Mouse (Mus musculus): ENCODE measurements at regions not wholly inside any gene's neighbourhood (a gene's known extent, or its start where the extent isn't known, plus 50 kb on each side); places are given as distances from the start of the nearest gene placed in this dataset.

DNA sequence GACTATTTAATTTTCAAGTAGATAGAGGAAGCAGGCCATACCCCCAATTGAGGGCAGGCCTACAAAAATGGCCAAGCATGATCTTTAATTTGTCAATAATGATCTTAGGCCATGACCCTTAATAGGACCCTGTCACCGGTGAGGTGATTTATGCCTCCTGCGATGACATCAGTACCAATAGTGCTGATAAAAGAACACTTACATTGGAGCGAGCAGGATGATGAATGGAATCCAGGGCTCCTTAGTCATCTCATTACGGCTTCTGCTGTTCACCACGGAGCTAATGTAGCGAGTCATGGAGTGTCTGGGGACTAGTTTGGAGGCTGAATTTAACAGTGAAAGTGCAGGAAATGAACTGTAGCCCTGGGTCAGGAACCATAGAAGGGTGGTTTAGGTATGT is 308.6 kb downstream of the En1 start:
- H3K9ac ChIP-seq (ENCODE audit: low read length), result no peak overlapping the region
- H3K4me1 ChIP-seq (ENCODE audit: control insufficient read depth, insufficient read depth, low read length), result no peaks in the 10 kb centered on the region
- H3K9me3 ChIP-seq (replicated peaks; ENCODE audit: control insufficient read depth, low read length), result no peaks in the 10 kb centered on the region
- no peak overlapping the region for H3K27ac ChIP-seq (ENCODE audit: low read length)
- H3K36me3 ChIP-seq (ENCODE audit: control insufficient read depth, insufficient read depth), result no peaks in the 10 kb centered on the region
- no peak for ATAC-seq (replicated peaks; ENCODE audit: extremely low read depth, insufficient read depth, low FRiP score)
- no peaks in the 10 kb centered on the region for H3K27me3 ChIP-seq (ENCODE audit: control insufficient read depth, insufficient read depth, low read length)
- no peak overlapping the region for H3K4me2 ChIP-seq (ENCODE audit: low read depth, low read length)
- H3K4me3 ChIP-seq (ENCODE audit: low read length), result no peak overlapping the region
- 48% methylated on average over 6 of the region's 6 CpGs for WGBS

DNA sequence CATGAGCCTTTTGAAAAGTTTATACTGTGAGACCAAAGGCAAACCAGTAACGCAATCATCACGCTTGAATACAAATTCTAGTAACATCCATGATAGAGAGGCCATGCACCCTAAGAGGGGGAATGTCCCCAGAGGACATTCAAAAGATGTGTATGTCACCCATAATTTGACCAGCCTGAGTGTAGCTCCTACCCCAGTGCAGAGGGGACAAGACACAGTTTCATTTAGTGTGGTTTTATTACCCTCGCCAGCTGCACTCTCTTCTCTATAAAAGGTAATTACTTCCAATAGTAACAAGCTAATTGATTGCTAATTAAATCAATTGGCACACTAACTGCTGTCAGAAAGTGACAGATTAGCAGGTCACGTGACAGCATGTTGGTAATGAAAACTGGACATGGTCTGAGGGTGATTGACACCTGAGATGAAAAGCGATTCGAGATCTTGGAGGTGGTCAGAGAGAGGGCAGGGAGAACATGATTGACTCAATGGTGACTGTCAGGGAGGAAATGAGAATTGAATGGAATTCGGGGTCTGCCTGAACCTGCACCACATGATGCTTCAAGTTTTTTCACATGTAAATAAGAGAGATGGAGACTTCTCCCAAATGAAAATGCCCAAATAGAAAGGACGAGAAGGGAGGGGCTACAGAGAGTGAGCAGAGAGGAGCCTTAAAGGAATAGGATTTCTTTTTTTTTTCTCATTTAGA is 309.9 kb downstream of the En1 start:
- no peaks in the 10 kb centered on the region for H3K4me1 ChIP-seq (ENCODE audit: control insufficient read depth, insufficient read depth, low read length)
- H3K27ac ChIP-seq (ENCODE audit: low read length), result no peak overlapping the region
- ATAC-seq (replicated peaks; ENCODE audit: extremely low read depth, insufficient read depth, low FRiP score), result no peak
- H3K36me3 ChIP-seq (ENCODE audit: control insufficient read depth, insufficient read depth), result no peaks in the 10 kb centered on the region
- H3K27me3 ChIP-seq (ENCODE audit: control insufficient read depth, insufficient read depth, low read length), result no peaks in the 10 kb centered on the region
- no peaks in the 10 kb centered on the region for H3K9me3 ChIP-seq (replicated peaks; ENCODE audit: control insufficient read depth, low read length)
- no peak overlapping the region for H3K4me2 ChIP-seq (ENCODE audit: low read depth, low read length)
- H3K4me3 ChIP-seq (ENCODE audit: low read length), result no peak overlapping the region
- 68% methylated on average over 8 of the region's 8 CpGs for WGBS
- no peak overlapping the region for H3K9ac ChIP-seq (ENCODE audit: low read length)

DNA sequence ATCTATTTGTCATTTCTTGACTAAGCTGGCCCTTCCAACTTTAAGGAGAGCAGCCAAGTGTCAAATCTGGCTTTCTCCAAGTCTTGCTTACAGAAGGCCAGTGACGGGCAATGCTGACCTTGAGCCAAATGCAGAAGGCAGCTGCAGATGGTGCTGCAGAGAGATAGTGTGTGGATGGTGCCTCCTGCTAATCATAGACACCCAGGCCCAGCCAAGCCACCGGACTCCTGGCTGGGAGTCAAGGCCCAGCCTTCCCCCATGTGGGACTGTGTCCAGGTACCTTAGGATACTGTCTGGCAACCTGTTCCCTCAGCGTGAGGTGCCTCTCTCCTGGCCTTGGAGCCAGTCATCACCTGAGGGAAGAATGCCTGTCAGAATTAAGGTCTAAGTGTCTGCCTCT is 319.3 kb downstream of the En1 start:
- H3K9me3 ChIP-seq (replicated peaks; ENCODE audit: control insufficient read depth, low read length), result no peaks in the 10 kb centered on the region
- no peak overlapping the region for H3K4me2 ChIP-seq (ENCODE audit: low read depth, low read length)
- H3K4me1 ChIP-seq (ENCODE audit: control insufficient read depth, insufficient read depth, low read length), result no peaks in the 10 kb centered on the region
- ATAC-seq (replicated peaks; ENCODE audit: extremely low read depth, insufficient read depth, low FRiP score), result no peak
- H3K36me3 ChIP-seq (ENCODE audit: control insufficient read depth, insufficient read depth), result no peaks in the 10 kb centered on the region
- H3K4me3 ChIP-seq (ENCODE audit: low read length), result no peak overlapping the region
- WGBS, result 41% methylated on average over 3 of the region's 3 CpGs
- no peak overlapping the region for H3K27ac ChIP-seq (ENCODE audit: low read length)
- no peak overlapping the region for H3K9ac ChIP-seq (ENCODE audit: low read length)
- H3K27me3 ChIP-seq (ENCODE audit: control insufficient read depth, insufficient read depth, low read length), result no peaks in the 10 kb centered on the region

DNA sequence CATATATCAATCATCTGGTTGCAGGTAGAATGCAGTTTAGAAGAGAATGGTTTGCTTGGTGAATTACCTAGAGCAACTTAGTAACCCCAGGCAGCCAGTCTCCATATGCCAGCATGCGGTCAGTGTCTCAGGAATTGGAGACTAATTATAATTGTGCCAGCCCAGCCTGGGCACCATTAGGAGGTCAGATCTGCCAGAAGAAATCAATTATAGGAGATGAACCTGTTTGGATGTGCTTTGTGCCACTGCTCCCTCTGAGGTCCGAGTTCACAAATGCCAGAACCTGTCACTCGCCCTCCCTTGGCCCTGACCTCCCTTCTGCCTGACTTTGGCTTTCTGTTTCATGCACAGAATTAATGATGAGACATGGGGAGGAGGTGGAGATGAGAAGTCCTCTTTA is 323.1 kb downstream of the En1 start:
- H3K4me2 ChIP-seq (ENCODE audit: low read depth, low read length), result no peak overlapping the region
- H3K36me3 ChIP-seq (ENCODE audit: control insufficient read depth, insufficient read depth), result no peaks in the 10 kb centered on the region
- no peak overlapping the region for H3K9ac ChIP-seq (ENCODE audit: low read length)
- H3K4me3 ChIP-seq (ENCODE audit: low read length), result no peak overlapping the region
- H3K27me3 ChIP-seq (ENCODE audit: control insufficient read depth, insufficient read depth, low read length), result no peaks in the 10 kb centered on the region
- H3K9me3 ChIP-seq (replicated peaks; ENCODE audit: control insufficient read depth, low read length), result no peaks in the 10 kb centered on the region
- no peak overlapping the region for H3K27ac ChIP-seq (ENCODE audit: low read length)
- no peak for ATAC-seq (replicated peaks; ENCODE audit: extremely low read depth, insufficient read depth, low FRiP score)
- H3K4me1 ChIP-seq (ENCODE audit: control insufficient read depth, insufficient read depth, low read length), result no peaks in the 10 kb centered on the region
- 63% methylated on average over 3 of the region's 3 CpGs for WGBS

DNA sequence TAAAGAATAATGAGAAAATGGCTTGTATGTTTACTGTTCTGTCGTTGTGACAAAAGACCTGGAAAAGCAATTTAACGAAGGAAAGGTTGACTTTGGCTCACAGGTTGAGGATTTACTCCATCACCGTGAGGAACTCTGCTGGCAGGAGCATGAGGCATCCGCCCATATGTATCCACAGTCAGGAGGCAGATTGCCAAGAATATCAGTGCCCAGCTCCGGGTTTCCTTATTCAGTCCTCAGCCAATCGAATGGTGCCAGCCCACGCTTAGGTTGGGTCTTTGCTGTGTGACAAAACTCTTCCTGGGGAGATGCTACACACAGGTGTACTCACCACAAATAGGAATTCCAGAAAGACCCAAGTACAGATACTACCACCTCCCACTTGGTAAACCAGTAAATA is 327.9 kb downstream of the En1 start:
- H3K4me1 ChIP-seq (ENCODE audit: control insufficient read depth, insufficient read depth, low read length), result no peaks in the 10 kb centered on the region
- H3K27ac ChIP-seq (ENCODE audit: low read length), result no peak overlapping the region
- no peak for ATAC-seq (replicated peaks; ENCODE audit: extremely low read depth, insufficient read depth, low FRiP score)
- no peak overlapping the region for H3K4me3 ChIP-seq (ENCODE audit: low read length)
- H3K36me3 ChIP-seq (ENCODE audit: control insufficient read depth, insufficient read depth), result no peaks in the 10 kb centered on the region
- no peak overlapping the region for H3K4me2 ChIP-seq (ENCODE audit: low read depth, low read length)
- H3K9me3 ChIP-seq (replicated peaks; ENCODE audit: control insufficient read depth, low read length), result no peaks in the 10 kb centered on the region
- WGBS, result 60% methylated on average over 7 of the region's 7 CpGs
- H3K27me3 ChIP-seq (ENCODE audit: control insufficient read depth, insufficient read depth, low read length), result no peaks in the 10 kb centered on the region
- H3K9ac ChIP-seq (ENCODE audit: low read length), result no peak overlapping the region

DNA sequence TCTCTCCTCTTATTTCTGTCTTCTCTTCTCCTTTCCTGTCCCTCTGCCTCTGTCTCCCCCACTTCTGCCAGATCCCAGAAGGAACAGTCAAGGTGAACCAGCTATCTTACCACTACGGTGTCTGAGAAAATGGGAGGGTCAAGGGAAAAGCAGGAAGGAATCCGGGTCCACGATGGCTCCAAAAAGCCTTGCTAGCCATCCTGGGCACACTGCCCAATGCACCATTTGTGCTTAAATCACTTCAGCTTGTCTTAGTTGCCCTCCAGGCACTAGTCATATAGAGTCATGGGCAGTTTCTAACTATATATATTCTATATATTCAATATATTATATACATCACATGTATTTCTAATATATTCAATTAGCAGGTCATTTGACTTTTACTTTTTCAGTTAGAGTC is 333.1 kb downstream of the En1 start:
- WGBS, result 74% methylated on average over 3 of the region's 3 CpGs
- Histone ChIP-seq H3K27me3 (ENCODE audit: control insufficient read depth, insufficient read depth, low read length) (no peaks in the 10 kb centered on the region), H3K4me1 (ENCODE audit: control insufficient read depth, insufficient read depth, low read length) (no peaks in the 10 kb centered on the region), H3K4me3 (ENCODE audit: low read length) (no peak overlapping the region), H3K27ac (ENCODE audit: low read length) (no peak overlapping the region), H3K9me3 (replicated peaks; ENCODE audit: control insufficient read depth, low read length) (peaks cover 1% of the 10 kb centered on the region; the same call in 1 of the 2 replicates), H3K36me3 (ENCODE audit: control insufficient read depth, insufficient read depth) (no peaks in the 10 kb centered on the region), H3K4me2 (ENCODE audit: low read depth, low read length) (no peak overlapping the region), H3K9ac (ENCODE audit: low read length) (no peak overlapping the region)
- ATAC-seq (replicated peaks; ENCODE audit: extremely low read depth, insufficient read depth, low FRiP score), result no peak

DNA sequence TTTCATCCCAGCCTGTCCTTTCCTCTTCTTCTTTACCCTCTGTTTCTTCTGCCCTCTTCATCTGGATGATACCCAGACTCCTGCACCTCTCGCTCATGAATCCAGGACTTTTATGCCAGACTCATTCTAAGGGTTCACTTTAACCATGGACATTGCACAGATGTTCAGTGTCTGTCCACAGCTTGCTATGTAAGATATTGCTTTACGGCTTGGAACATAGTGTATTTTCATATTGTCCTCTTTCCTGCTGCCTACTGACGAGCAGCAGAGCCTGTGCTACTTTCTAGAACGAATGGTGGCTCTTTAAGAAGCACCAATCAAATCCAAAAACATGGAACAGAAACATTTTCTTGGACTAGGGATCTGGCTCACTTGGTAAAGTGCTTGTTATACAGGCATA is 341.5 kb downstream of the En1 start:
- H3K9me3 ChIP-seq (replicated peaks; ENCODE audit: control insufficient read depth, low read length), result peaks cover 3% of the 10 kb centered on the region; the same call in 1 of the 2 replicates
- WGBS, result 59% methylated on average over 4 of the region's 4 CpGs
- no peaks in the 10 kb centered on the region for H3K4me1 ChIP-seq (ENCODE audit: control insufficient read depth, insufficient read depth, low read length)
- H3K27me3 ChIP-seq (ENCODE audit: control insufficient read depth, insufficient read depth, low read length), result no peaks in the 10 kb centered on the region
- H3K9ac ChIP-seq (ENCODE audit: low read length), result no peak overlapping the region
- H3K4me3 ChIP-seq (ENCODE audit: low read length), result no peak overlapping the region
- no peak overlapping the region for H3K4me2 ChIP-seq (ENCODE audit: low read depth, low read length)
- ATAC-seq (replicated peaks; ENCODE audit: extremely low read depth, insufficient read depth, low FRiP score), result no peak
- no peak overlapping the region for H3K27ac ChIP-seq (ENCODE audit: low read length)
- no peaks in the 10 kb centered on the region for H3K36me3 ChIP-seq (ENCODE audit: control insufficient read depth, insufficient read depth)

DNA sequence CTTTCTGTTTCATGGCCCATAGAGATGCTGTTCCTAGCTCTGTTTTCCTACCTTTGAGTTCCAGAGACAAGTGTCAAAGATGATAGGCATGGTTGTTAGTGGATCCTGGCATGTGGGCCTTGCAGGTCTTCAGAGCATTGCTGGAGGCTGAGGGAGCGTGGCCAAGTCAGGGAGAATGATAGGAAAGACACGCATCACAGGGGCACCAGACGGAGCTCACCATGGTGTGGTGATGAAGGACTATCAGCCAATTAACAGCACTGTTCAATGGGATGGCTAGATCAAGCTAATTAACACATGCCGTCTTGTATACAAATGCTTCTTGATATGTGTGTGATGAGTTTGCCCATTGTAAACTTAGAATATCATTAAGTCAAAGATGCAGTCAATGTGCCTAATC is 344.1 kb downstream of the En1 start:
- no peak overlapping the region for H3K4me2 ChIP-seq (ENCODE audit: low read depth, low read length)
- H3K27me3 ChIP-seq (ENCODE audit: control insufficient read depth, insufficient read depth, low read length), result no peaks in the 10 kb centered on the region
- no peak overlapping the region for H3K9ac ChIP-seq (ENCODE audit: low read length)
- ATAC-seq (replicated peaks; ENCODE audit: extremely low read depth, insufficient read depth, low FRiP score), result no peak
- no peaks in the 10 kb centered on the region for H3K4me1 ChIP-seq (ENCODE audit: control insufficient read depth, insufficient read depth, low read length)
- no peak overlapping the region for H3K27ac ChIP-seq (ENCODE audit: low read length)
- no peak overlapping the region for H3K4me3 ChIP-seq (ENCODE audit: low read length)
- H3K9me3 ChIP-seq (replicated peaks; ENCODE audit: control insufficient read depth, low read length), result no peaks in the 10 kb centered on the region
- 85% methylated on average over 4 of the region's 4 CpGs for WGBS
- H3K36me3 ChIP-seq (ENCODE audit: control insufficient read depth, insufficient read depth), result no peaks in the 10 kb centered on the region

DNA sequence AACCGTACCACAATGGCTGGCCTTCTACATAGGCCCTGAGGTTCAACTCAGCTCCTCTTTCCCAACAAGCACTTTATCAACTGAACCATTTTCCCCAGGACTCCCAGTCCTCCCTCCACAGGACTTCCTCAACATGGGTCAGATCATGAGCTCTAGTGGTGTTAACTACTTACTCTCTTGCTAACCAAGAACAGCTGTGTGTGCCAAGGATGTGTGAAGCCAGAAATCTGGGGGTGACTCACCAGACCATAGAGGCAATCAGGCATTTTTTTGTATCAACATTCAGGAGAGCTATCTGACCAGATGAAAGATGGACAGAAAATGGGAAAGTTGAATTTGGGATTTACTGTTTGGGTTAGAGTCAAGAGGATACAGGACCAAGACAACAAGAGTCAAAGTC is 359.0 kb downstream of the En1 start:
- Histone ChIP-seq H3K4me2 (ENCODE audit: low read depth, low read length) (no peak overlapping the region), H3K4me3 (ENCODE audit: low read length) (no peak overlapping the region), H3K27me3 (ENCODE audit: control insufficient read depth, insufficient read depth, low read length) (no peaks in the 10 kb centered on the region), H3K9me3 (replicated peaks; ENCODE audit: control insufficient read depth, low read length) (no peaks in the 10 kb centered on the region), H3K4me1 (ENCODE audit: control insufficient read depth, insufficient read depth, low read length) (no peaks in the 10 kb centered on the region), H3K9ac (ENCODE audit: low read length) (no peak overlapping the region), H3K27ac (ENCODE audit: low read length) (no peak overlapping the region), H3K36me3 (ENCODE audit: control insufficient read depth, insufficient read depth) (no peaks in the 10 kb centered on the region)
- ATAC-seq (replicated peaks; ENCODE audit: extremely low read depth, insufficient read depth, low FRiP score), result no peak
- 68% methylated on average over 1 of the region's 1 CpGs for WGBS

Measured in heart, embryonic 16.5 days (tissue).